ENCODE assay signal across 8 mouse cellular contexts in genomic region chrX:134648031-134648692, GRCm38 (mm10). TPM values are rescaled to one million over a fixed set of nuclear protein-coding genes. Genes with fewer than 3 reads are reported as not detected.
A peak's percentile ranks its signal among the peaks of the same experiment; 100 is the strongest.
DNase-seq lines count a peak whose midpoint lies in the region; ATAC-seq lines count a peak whose summit lies in the region.

No protein-coding gene starts in this region.

- no peak overlapping the region for H3K4me3 ChIP-seq in hindbrain, embryonic 16.5 days (ENCODE audit: low read length)

- DNase-seq in NIH3T3 (ENCODE audit: low read depth) = peak; percentile 88
- peak; percentile 88 for DNase-seq in cerebellum, adult 9-10 months
- DNase-seq in frontal cortex, postnatal 14 days (ENCODE audit: low spot score in 2 of 2) = peak; percentile 29 to 71
- peak; percentile 44 to 87 for DNase-seq in layer of hippocampus, postnatal 25 days (ENCODE audit: extremely low spot score in 1 of 2, low spot score in 1 of 2)
- DNase-seq in lung, postnatal 36 days = peak; percentile 92
- DNase-seq in retina, postnatal 7 days (ENCODE audit: low read depth, low spot score) = peak; percentile 60
- peak; percentile 15 for DNase-seq in urinary bladder, postnatal 10 days (ENCODE audit: low spot score)

- H3K27ac ChIP-seq in hindbrain, embryonic 16.5 days (ENCODE audit: low read depth, low read length) = no peak overlapping the region

- no peak overlapping the region for H3K9ac ChIP-seq in hindbrain, embryonic 16.5 days (ENCODE audit: low read depth, low read length)

- peak; percentile 89 for ATAC-seq in hindbrain, embryonic 16.5 days

- H3K9me3 ChIP-seq in hindbrain, embryonic 16.5 days (ENCODE audit: control insufficient read depth, low read length) = no peaks in the 10 kb centered on the region

- H3K27me3 ChIP-seq in hindbrain, embryonic 16.5 days (replicated peaks; ENCODE audit: control insufficient read depth, insufficient read depth, low read length) = no peaks in the 10 kb centered on the region

- no peaks in the 10 kb centered on the region for H3K4me1 ChIP-seq in hindbrain, embryonic 16.5 days (ENCODE audit: control insufficient read depth, insufficient read depth, low read depth, low read length)

- WGBS in hindbrain, embryonic 16.5 days = 22% methylated on average over 11 of the region's 11 CpGs

- no peaks in the 10 kb centered on the region for H3K36me3 ChIP-seq in hindbrain, embryonic 16.5 days (ENCODE audit: control insufficient read depth, insufficient read depth, low read length)

- peak overlapping the region; percentile 34; the same call in 1 of the 2 replicates for H3K4me2 ChIP-seq in hindbrain, embryonic 16.5 days (ENCODE audit: low read length)

RNA-seq across cellular contexts. Expression of gene Armcx4, which starts 38.2 kb away (rescaled TPM):
- polyA plus RNA-seq in hindbrain, embryonic 16.5 days (2015; fragmentation: Nextera tagmentation; extraction: Ambion mirVana) = 4.2 and 4.6 TPM in 2 replicates
- total RNA-seq in layer of hippocampus, postnatal 25 days (2021) = 10 to 100 TPM; 33.4 to 38.1 TPM

RNA-seq across cellular contexts. Expression of gene Hnrnph2, which starts 47.2 kb away (rescaled TPM):
- polyA plus RNA-seq in hindbrain, embryonic 16.5 days (2015; fragmentation: Nextera tagmentation; extraction: Ambion mirVana) = 140 and 141 TPM in 2 replicates
- total RNA-seq in layer of hippocampus, postnatal 25 days (2021) = 100 to 1,000 TPM; 155 to 158 TPM

RNA-seq across cellular contexts. Expression of gene Gla, which starts 47.2 kb away (rescaled TPM):
- polyA plus RNA-seq in hindbrain, embryonic 16.5 days (2015; fragmentation: Nextera tagmentation; extraction: Ambion mirVana) = 3.9 and 4.7 TPM in 2 replicates
- 1 to 10 TPM; 7.3 to 8.5 TPM for total RNA-seq in layer of hippocampus, postnatal 25 days (2021)

Comparison
In these comparisons a context has a peak if more than half of its experiments do, and no peak if none do; other contexts are left out.
1. DNase-seq: peak in every context shown above with its lines; median percentile 92 in lung, postnatal 36 days; 88 in NIH3T3; 88 in cerebellum, adult 9-10 months; 66 in layer of hippocampus, postnatal 25 days; 60 in retina, postnatal 7 days; 50 in frontal cortex, postnatal 14 days; 15 in urinary bladder, postnatal 10 days.